Mouse (Mus musculus): ENCODE data around the gene 1700031F05Rik. TPM values are rescaled to one million over a fixed set of nuclear protein-coding genes. Genes with fewer than 3 reads are reported as not detected.
"Not testable (repeated sequence)": the region's sequence is repeated elsewhere in the genome, so short reads cannot be mapped to it uniquely, and the experiment has no call there.

1700031F05Rik gene
- polyA plus RNA-seq (2016; fragmentation: Nextera tagmentation; extraction: Ambion mirVana), result not detected in 2 replicates

DNA sequence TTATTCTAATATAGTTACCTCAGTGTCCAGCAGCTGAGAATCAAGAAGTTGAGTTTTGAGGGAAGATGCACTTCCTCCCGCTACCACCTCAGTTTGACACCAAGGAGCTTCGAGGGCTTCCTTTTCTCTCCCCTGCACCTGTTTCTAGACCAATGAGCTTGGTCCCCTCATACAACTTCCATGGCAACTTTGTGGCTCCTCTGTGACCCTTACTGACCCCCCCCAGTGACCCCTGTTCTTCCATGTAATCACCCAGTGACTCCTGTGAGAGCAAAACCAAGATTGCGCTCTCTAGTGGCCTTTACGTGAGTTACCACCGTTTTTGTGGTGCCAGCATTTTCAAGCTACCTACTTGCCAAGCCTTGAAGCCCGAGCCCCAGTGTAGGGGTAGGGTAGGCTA, at the start of gene 1700031F05Rik:
1700031F05Rik (minus strand) TSS at position 101 of the 400 bp plus-strand sequence.
- Histone ChIP-seq H3K27me3 (ENCODE audit: insufficient read depth, poor library complexity, severe bottlenecking) (peaks cover 8% of the 10 kb centered on the region; the same call in 1 of the 2 replicates), H3K4me1 (no peaks in the 10 kb centered on the region), H3K27ac (no peak within 1 kb of the TSS), H3K9me3 (no peaks in the 10 kb centered on the region), H3K4me3 (no peak within 1 kb of the TSS), H3K36me3 (no peaks in the 10 kb centered on the region)
- WGBS, result 83% methylated on average over 6 of the region's 6 CpGs
- DNase-seq (ENCODE audit: low spot score), result no peak

DNA sequence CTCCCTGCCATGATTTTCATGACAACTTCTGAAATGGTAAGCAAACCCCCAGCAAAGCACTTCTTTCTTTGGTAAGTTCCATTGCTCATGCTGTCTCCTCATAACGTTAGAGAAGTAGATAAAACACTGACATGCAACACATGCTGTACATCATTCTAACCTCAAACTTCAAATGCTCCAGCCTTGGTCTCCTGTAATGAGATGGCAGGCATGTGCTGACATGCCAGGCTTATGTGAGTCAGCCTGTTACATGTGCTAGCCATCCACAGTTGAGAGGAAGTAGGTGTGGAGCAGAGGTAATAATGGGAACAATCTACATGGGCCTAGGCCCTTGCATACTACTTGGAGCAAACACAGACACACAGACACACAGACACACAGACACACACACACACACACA, 47.1 kb upstream of the 1700031F05Rik start:
- H3K27ac ChIP-seq; H3K9me3 ChIP-seq; H3K36me3 ChIP-seq; H3K27me3 ChIP-seq (ENCODE audit: insufficient read depth, poor library complexity, severe bottlenecking); H3K4me1 ChIP-seq; H3K4me3 ChIP-seq; DNase-seq (ENCODE audit: low spot score): not testable (repeated sequence)
- 58% methylated on average over 1 of the region's 1 CpGs for WGBS

- not testable (repeated sequence) for DNase-seq (ENCODE audit: low spot score); H3K4me3 ChIP-seq; H3K9me3 ChIP-seq; H3K4me1 ChIP-seq; H3K36me3 ChIP-seq; H3K27ac ChIP-seq
- H3K27me3 ChIP-seq (ENCODE audit: insufficient read depth, poor library complexity, severe bottlenecking), result peaks cover 11% of the 10 kb centered on the region; the same call in 1 of the 2 replicates
- 87% methylated on average over 9 of the region's 9 CpGs for WGBS
These were observed 40.8 kb upstream of the 1700031F05Rik start, which contains the start of the genes Dmrtc1a and 1700011M02Rik for GRCm38 (mm10) chrX:102908587-102908986. TSS of gene Dmrtc1a (minus strand) at chrX:102908687. TSS of gene 1700011M02Rik (plus strand) at chrX:102908905.

DNA sequence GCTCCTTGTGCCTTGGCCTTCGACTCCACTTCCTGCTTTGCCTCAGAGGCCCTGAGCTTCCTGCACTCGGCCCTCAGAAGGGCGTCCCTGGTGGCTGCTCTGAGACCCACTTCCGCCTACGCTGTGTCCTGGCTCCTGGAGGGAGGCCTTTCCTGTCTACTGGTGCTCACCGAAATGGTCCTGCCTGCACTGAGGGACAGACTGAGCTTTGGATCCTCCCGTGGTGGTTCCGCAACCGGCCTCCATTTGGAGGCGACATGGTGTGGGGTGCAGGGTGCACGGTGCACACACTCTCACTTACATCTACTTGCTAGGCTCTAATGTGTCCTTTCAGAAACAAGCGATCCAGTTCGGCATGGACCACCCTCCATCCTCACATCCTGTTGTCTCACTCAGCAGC, 13.3 kb downstream of the 1700031F05Rik start, which contains the start of gene Dmrtc1c2:
Dmrtc1c2 (minus strand) TSS at position 101 of the 400 bp plus-strand sequence.
- not testable (repeated sequence) for H3K4me3 ChIP-seq; H3K27me3 ChIP-seq (ENCODE audit: insufficient read depth, poor library complexity, severe bottlenecking); DNase-seq (ENCODE audit: low spot score); H3K27ac ChIP-seq; H3K4me1 ChIP-seq; H3K9me3 ChIP-seq; H3K36me3 ChIP-seq
- WGBS, result 88% methylated on average over 5 of the region's 13 CpGs

DNA sequence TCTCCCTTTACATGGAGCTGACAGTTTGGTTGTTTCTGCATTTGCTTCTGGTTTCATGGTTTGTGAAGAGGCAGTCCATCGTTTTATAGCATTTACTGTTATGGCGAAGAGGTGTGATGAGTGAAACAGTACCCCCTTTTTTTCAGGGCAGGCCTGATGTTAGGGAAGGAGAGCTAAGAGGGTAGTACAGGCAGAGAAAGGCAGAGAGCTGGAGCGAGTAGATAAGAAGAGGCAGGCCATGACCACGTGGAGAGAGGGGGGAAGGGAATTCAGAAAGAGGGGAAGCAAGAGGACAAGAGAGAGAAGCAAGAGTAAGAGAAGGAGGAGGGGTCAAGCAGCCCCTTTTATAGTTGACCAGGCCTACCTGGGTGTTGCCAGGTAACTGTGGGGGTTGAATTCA, 55.5 kb downstream of the 1700031F05Rik start:
- Histone ChIP-seq H3K4me3 (no peak overlapping the region), H3K4me1 (no peaks in the 10 kb centered on the region), H3K27me3 (ENCODE audit: insufficient read depth, poor library complexity, severe bottlenecking) (no peaks in the 10 kb centered on the region; the same call in 1 of the 2 replicates), H3K27ac (no peak overlapping the region), H3K9me3 (no peaks in the 10 kb centered on the region), H3K36me3 (no peaks in the 10 kb centered on the region)
- no peak for DNase-seq (ENCODE audit: low spot score)
- 52% methylated on average over 4 of the region's 4 CpGs for WGBS

Other genes with a start within 250 kb of the 1700031F05Rik start
- gene Phka1, start 223.7 kb downstream of the 1700031F05Rik start, polyA plus RNA-seq (2016; fragmentation: Nextera tagmentation; extraction: Ambion mirVana), result 9.8 and 11.6 TPM in 2 replicates
- not detected in 2 replicates for gene Gm3880, start 181.0 kb downstream of the 1700031F05Rik start, polyA plus RNA-seq (2016; fragmentation: Nextera tagmentation; extraction: Ambion mirVana)
- not detected in 2 replicates for gene Gm9112, start 160.3 kb downstream of the 1700031F05Rik start, polyA plus RNA-seq (2016; fragmentation: Nextera tagmentation; extraction: Ambion mirVana)
- not detected in 2 replicates for gene Dmrtc1b, start 160.1 kb downstream of the 1700031F05Rik start, polyA plus RNA-seq (2016; fragmentation: Nextera tagmentation; extraction: Ambion mirVana)
- not detected in 2 replicates for gene Dmrtc1c1, start 65.0 kb downstream of the 1700031F05Rik start, polyA plus RNA-seq (2016; fragmentation: Nextera tagmentation; extraction: Ambion mirVana)
- gene Dmrtc1c2, start 13.4 kb downstream of the 1700031F05Rik start, polyA plus RNA-seq (2016; fragmentation: Nextera tagmentation; extraction: Ambion mirVana), result not detected in 2 replicates
- gene Dmrtc1a, start 40.7 kb upstream of the 1700031F05Rik start, polyA plus RNA-seq (2016; fragmentation: Nextera tagmentation; extraction: Ambion mirVana), result 0.47 and 0.79 TPM in 2 replicates
- gene 1700011M02Rik, start 40.9 kb upstream of the 1700031F05Rik start, polyA plus RNA-seq (2016; fragmentation: Nextera tagmentation; extraction: Ambion mirVana), result not detected in 2 replicates
- not detected in 2 replicates for gene 1700018G05Rik, start 60.4 kb upstream of the 1700031F05Rik start, polyA plus RNA-seq (2016; fragmentation: Nextera tagmentation; extraction: Ambion mirVana)